Mouse (Mus musculus): ENCODE data around the gene Csnk2b. TPM values are rescaled to one million over a fixed set of nuclear protein-coding genes. Genes with fewer than 3 reads are reported as not detected.

Gene Csnk2b
- polyA plus RNA-seq, 1 experiment = 515 TPM

DNA sequence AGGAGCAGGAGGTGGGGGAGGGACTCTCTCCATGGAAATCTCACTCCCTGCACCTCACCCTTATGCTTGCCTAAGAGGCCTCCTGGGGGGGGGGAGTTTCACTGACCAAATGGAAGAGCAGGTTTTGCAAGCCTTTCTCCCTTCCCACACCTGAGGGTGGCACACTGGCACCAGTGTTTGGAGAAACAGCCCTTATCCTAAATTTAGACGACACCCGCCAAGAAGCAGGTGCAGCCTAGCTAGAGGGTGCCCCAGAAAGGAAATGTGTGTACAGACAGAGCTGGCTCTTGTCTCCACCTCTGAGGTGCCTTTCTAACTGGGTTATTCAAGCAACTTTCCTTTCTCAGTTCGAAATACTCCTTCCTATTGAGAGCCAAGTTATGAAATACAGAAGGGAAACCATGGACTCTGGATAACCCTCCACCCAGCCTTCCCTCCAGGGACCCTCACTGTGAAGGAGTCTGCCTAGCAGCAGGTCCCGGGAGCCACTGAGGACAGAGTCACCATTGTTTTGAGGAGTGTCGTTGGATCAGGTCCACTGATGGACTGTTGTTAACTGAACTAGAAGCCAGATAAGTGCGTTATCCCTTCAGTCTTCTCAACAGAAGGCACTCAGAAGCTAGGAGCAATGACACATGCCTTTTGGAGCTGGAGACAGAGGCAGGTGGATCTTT, 51.2 kb downstream of the Csnk2b start:
- no peaks in the 10 kb centered on the region for H3K36me3 ChIP-seq (ENCODE audit: control insufficient read depth, insufficient read depth, low read length)
- no peak for TF ChIP-seq POLR2A (IDR thresholded peaks at IDR 0.05; ENCODE audit: control insufficient read depth, extremely low read depth, insufficient read depth, low read length, poor library complexity)
- TF ChIP-seq CTCF (IDR thresholded peaks at IDR 0.05; ENCODE audit: borderline replicate concordance, control insufficient read depth, extremely low read depth, insufficient read depth, low read length, poor library complexity) = no peak
- H3K4me1 ChIP-seq (replicated peaks; ENCODE audit: control insufficient read depth, insufficient read depth, low read length) = peaks cover 32% of the 10 kb centered on the region
- H3K27me3 ChIP-seq (ENCODE audit: control insufficient read depth, insufficient read depth, low read length) = peaks cover 5% of the 10 kb centered on the region; the same call in 1 of the 2 replicates
- peak overlapping the region; percentile 93 for H3K27ac ChIP-seq (ENCODE audit: control insufficient read depth, insufficient read depth, low read length)
- H3K4me3 ChIP-seq (ENCODE audit: control insufficient read depth, insufficient read depth, low read length) = no peak overlapping the region
- 43% methylated on average over 6 of the region's 6 CpGs for WGBS
- DNase-seq = peak; percentile 67

DNA sequence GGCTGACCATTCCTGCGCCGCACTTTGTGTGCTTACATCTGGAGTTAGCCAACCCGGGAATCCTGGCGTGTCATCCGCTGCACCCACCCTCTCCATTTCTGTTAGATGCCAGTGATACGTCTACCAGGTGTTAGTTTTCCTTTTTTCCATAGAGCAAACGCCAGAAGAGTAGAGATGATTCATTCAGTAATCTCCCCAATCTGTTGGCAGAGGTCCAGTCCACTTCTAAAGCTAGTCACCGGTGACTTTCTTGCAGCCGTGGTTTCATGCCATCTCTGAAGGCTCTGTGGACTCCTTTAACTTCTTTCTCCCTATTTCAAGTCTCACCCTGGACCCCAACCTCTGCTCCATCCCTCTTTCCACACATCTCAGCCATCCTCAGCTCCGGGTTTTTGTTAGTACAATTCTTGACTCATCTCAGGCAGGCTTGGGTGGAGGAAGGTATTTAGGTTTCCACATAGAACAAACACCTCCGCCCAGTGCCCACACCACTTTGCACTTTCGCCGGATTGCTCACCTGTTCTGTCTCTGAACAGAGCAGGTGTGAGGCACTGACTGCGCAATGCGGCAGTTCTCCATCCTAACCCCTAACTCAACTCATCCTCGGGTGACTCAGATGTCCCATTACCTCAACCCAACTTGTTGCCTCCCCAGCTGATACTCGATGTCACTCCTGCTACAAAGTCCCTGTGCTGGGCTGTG, 53.5 kb downstream of the Csnk2b start:
- H3K4me1 ChIP-seq (replicated peaks; ENCODE audit: control insufficient read depth, insufficient read depth, low read length) = peaks cover 31% of the 10 kb centered on the region
- no peak for DNase-seq
- H3K27me3 ChIP-seq (ENCODE audit: control insufficient read depth, insufficient read depth, low read length) = peaks cover 16% of the 10 kb centered on the region
- 68% methylated on average over 17 of the region's 17 CpGs for WGBS
- TF ChIP-seq POLR2A (IDR thresholded peaks at IDR 0.05; ENCODE audit: control insufficient read depth, extremely low read depth, insufficient read depth, low read length, poor library complexity) = no peak
- TF ChIP-seq CTCF (IDR thresholded peaks at IDR 0.05; ENCODE audit: borderline replicate concordance, control insufficient read depth, extremely low read depth, insufficient read depth, low read length, poor library complexity) = no peak
- no peaks in the 10 kb centered on the region for H3K36me3 ChIP-seq (ENCODE audit: control insufficient read depth, insufficient read depth, low read length)
- H3K4me3 ChIP-seq (ENCODE audit: control insufficient read depth, insufficient read depth, low read length) = no peak overlapping the region
- H3K27ac ChIP-seq (ENCODE audit: control insufficient read depth, insufficient read depth, low read length) = no peak overlapping the region

Other genes with a start within 250 kb of the Csnk2b start
- gene Zbtb12, start 242.6 kb downstream of the Csnk2b start, polyA plus RNA-seq (2012; rRNA removed) = 15.0 and 16.3 TPM in 2 replicates
- 0.03 TPM in 1 of 2 replicates, not detected in the other for gene Gm20547, start 240.0 kb downstream of the Csnk2b start, polyA plus RNA-seq (2012; rRNA removed)
- 12.9 and 18.4 TPM in 2 replicates for gene C2, start 223.8 kb downstream of the Csnk2b start, polyA plus RNA-seq (2012; rRNA removed)
- gene Ehmt2, start 223.6 kb downstream of the Csnk2b start, polyA plus RNA-seq (2012; rRNA removed) = 372 and 380 TPM in 2 replicates
- gene Slc44a4, start 207.6 kb downstream of the Csnk2b start, polyA plus RNA-seq (2012; rRNA removed) = 0.33 and 0.59 TPM in 2 replicates
- gene Neu1, start 190.8 kb downstream of the Csnk2b start, polyA plus RNA-seq (2012; rRNA removed) = 66.9 and 82.3 TPM in 2 replicates
- gene Hspa1b, start 162.8 kb downstream of the Csnk2b start, polyA plus RNA-seq (2012; rRNA removed) = 22.7 and 26.5 TPM in 2 replicates
- gene Gm20481, start 152.1 kb downstream of the Csnk2b start, polyA plus RNA-seq (2012; rRNA removed) = not detected in 2 replicates
- gene Hspa1a, start 149.9 kb downstream of the Csnk2b start, polyA plus RNA-seq (2012; rRNA removed) = 10.0 and 12.2 TPM in 2 replicates
- 0.06 and 0.28 TPM in 2 replicates for gene Hspa1l, start 149.3 kb downstream of the Csnk2b start, polyA plus RNA-seq (2012; rRNA removed)
- 207 and 265 TPM in 2 replicates for gene Lsm2, start 140.2 kb downstream of the Csnk2b start, polyA plus RNA-seq (2012; rRNA removed)
- 404 and 545 TPM in 2 replicates for gene Vars, start 121.1 kb downstream of the Csnk2b start, polyA plus RNA-seq (2012; rRNA removed)
- gene Vwa7, start 105.5 kb downstream of the Csnk2b start, polyA plus RNA-seq (2012; rRNA removed) = 1.1 and 1.5 TPM in 2 replicates
- 12.3 and 18.3 TPM in 2 replicates for gene Sapcd1, start 94.0 kb downstream of the Csnk2b start, polyA plus RNA-seq (2012; rRNA removed)
- gene Msh5, start 75.3 kb downstream of the Csnk2b start, polyA plus RNA-seq (2012; rRNA removed) = 15.5 and 20.0 TPM in 2 replicates
- gene Clic1, start 72.1 kb downstream of the Csnk2b start, polyA plus RNA-seq (2012; rRNA removed) = 316 and 321 TPM in 2 replicates
- gene Ddah2, start 63.0 kb downstream of the Csnk2b start, polyA plus RNA-seq (2012; rRNA removed) = 54.0 and 55.3 TPM in 2 replicates
- gene Ly6g6c, start 56.7 kb downstream of the Csnk2b start, polyA plus RNA-seq (2012; rRNA removed) = 3.6 and 5.0 TPM in 2 replicates
- gene Mpig6b, start 55.9 kb downstream of the Csnk2b start, polyA plus RNA-seq (2012; rRNA removed) = 0.18 and 0.20 TPM in 2 replicates
- gene Ly6g6e, start 45.2 kb downstream of the Csnk2b start, polyA plus RNA-seq (2012; rRNA removed) = 2.3 and 3.4 TPM in 2 replicates
- 0.59 and 1.5 TPM in 2 replicates for gene Ly6g6d, start 44.0 kb downstream of the Csnk2b start, polyA plus RNA-seq (2012; rRNA removed)
- 0.66 and 1.3 TPM in 2 replicates for gene Ly6g6f, start 36.4 kb downstream of the Csnk2b start, polyA plus RNA-seq (2012; rRNA removed)
- 191 and 202 TPM in 2 replicates for gene Abhd16a, start 32.8 kb downstream of the Csnk2b start, polyA plus RNA-seq (2012; rRNA removed)
- gene Ly6g5c, start 13.8 kb downstream of the Csnk2b start, polyA plus RNA-seq (2012; rRNA removed) = 0.27 TPM in 1 of 2 replicates, not detected in the other
- gene Ly6g5b, start 6.6 kb downstream of the Csnk2b start, polyA plus RNA-seq (2012; rRNA removed) = 5.9 and 8.3 TPM in 2 replicates
- gene Gpank1, start 598 bp downstream of the Csnk2b start, polyA plus RNA-seq (2012; rRNA removed) = 35.2 and 37.8 TPM in 2 replicates
- gene D17H6S53E, start 4.3 kb upstream of the Csnk2b start, polyA plus RNA-seq (2012; rRNA removed) = 12.9 and 16.0 TPM in 2 replicates
- gene Apom, start 10.0 kb upstream of the Csnk2b start, polyA plus RNA-seq (2012; rRNA removed) = 0.55 and 0.85 TPM in 2 replicates
- 411 TPM in 2 replicates for gene Bag6, start 13.1 kb upstream of the Csnk2b start, polyA plus RNA-seq (2012; rRNA removed)
- gene Prrc2a, start 42.8 kb upstream of the Csnk2b start, polyA plus RNA-seq (2012; rRNA removed) = 770 and 778 TPM in 2 replicates
- 5.4 and 8.9 TPM in 2 replicates for gene Aif1, start 54.0 kb upstream of the Csnk2b start, polyA plus RNA-seq (2012; rRNA removed)
- 30.7 and 49.6 TPM in 2 replicates for gene Lst1, start 66.4 kb upstream of the Csnk2b start, polyA plus RNA-seq (2012; rRNA removed)
- 358 and 375 TPM in 2 replicates for gene Ltb, start 72.4 kb upstream of the Csnk2b start, polyA plus RNA-seq (2012; rRNA removed)
- 11.3 and 11.4 TPM in 2 replicates for gene Tnf, start 80.0 kb upstream of the Csnk2b start, polyA plus RNA-seq (2012; rRNA removed)
- gene Lta, start 83.3 kb upstream of the Csnk2b start, polyA plus RNA-seq (2012; rRNA removed) = 14.4 and 14.5 TPM in 2 replicates
- gene Gm16181, start 98.8 kb upstream of the Csnk2b start, polyA plus RNA-seq (2012; rRNA removed) = 0.29 TPM in 1 of 2 replicates, not detected in the other
- gene Atp6v1g2, start 111.6 kb upstream of the Csnk2b start, polyA plus RNA-seq (2012; rRNA removed) = 7.9 TPM in 2 replicates
- 34.2 and 41.3 TPM in 2 replicates for gene Nfkbil1, start 113.7 kb upstream of the Csnk2b start, polyA plus RNA-seq (2012; rRNA removed)
- gene Ddx39b, start 119.7 kb upstream of the Csnk2b start, polyA plus RNA-seq (2012; rRNA removed) = 778 and 831 TPM in 2 replicates
- gene H2-D1, start 140.7 kb upstream of the Csnk2b start, polyA plus RNA-seq (2012; rRNA removed) = 873 and 1,061 TPM in 2 replicates
- gene H2-Q1, start 198.4 kb upstream of the Csnk2b start, polyA plus RNA-seq (2012; rRNA removed) = 4.6 and 6.7 TPM in 2 replicates
- gene H2-Q2, start 220.2 kb upstream of the Csnk2b start, polyA plus RNA-seq (2012; rRNA removed) = 142 and 170 TPM in 2 replicates